Mouse (Mus musculus) telencephalon, adult 2 months (tissue): ENCODE results near the gene Rbak.
"Not testable (repeated sequence)": the region's sequence is repeated elsewhere in the genome, so short reads cannot be mapped to it uniquely, and the experiment has no call there.

Experiments used
- DNase-seq: peaks from one replicate; pipeline ENCODE4 v3.0.0-alpha.2; 2011; ENCODE audit warnings: low read depth, low spot score

The Rbak gene

GRCm38 (mm10) chr5:143180255-143181076 is at the start of gene Rbak, which contains the start of gene Spdye4b:
Gene Rbak, minus strand, starts transcription at chr5:143180775.
Gene Spdye4b, plus strand, starts transcription at chr5:143181017.
- DNase-seq: peak; percentile 98

- DNase-seq: no peak
Observed at GRCm38 (mm10) chr5:143226790-143227189, 46.2 kb upstream of the Rbak start, which contains the start of gene Spdye4a. Gene Spdye4a, minus strand, starts transcription at chr5:143226890.

- DNase-seq: no peak
Observed at GRCm38 (mm10) chr5:143222287-143222686, 41.7 kb upstream of the Rbak start.

GRCm38 (mm10) chr5:143220996-143221395 is 40.4 kb upstream of the Rbak start:
- no peak for DNase-seq

- no peak for DNase-seq
Observed at GRCm38 (mm10) chr5:143213832-143214231, 33.3 kb upstream of the Rbak start.

GRCm38 (mm10) chr5:143205015-143205414 is 24.4 kb upstream of the Rbak start:
- DNase-seq: no peak

GRCm38 (mm10) chr5:143196506-143196905 is 15.9 kb upstream of the Rbak start:
- DNase-seq: no peak

GRCm38 (mm10) chr5:143195166-143195565 is 14.6 kb upstream of the Rbak start:
- DNase-seq: no peak

GRCm38 (mm10) chr5:143194747-143195146 is 14.2 kb upstream of the Rbak start:
- DNase-seq: not testable (repeated sequence)

- DNase-seq: no peak
Observed at GRCm38 (mm10) chr5:143192806-143193205, 12.2 kb upstream of the Rbak start.

- DNase-seq: not testable (repeated sequence)
Observed at GRCm38 (mm10) chr5:143188014-143188413, 7.4 kb upstream of the Rbak start.

GRCm38 (mm10) chr5:143179179-143179578 is 1.4 kb downstream of the Rbak start:
- no peak for DNase-seq

GRCm38 (mm10) chr5:143177541-143178200 is 2.9 kb downstream of the Rbak start:
- no peak for DNase-seq

- no peak for DNase-seq
Observed at GRCm38 (mm10) chr5:143175970-143176369, 4.6 kb downstream of the Rbak start.

GRCm38 (mm10) chr5:143165508-143166070 is 15.0 kb downstream of the Rbak start:
- no peak for DNase-seq

GRCm38 (mm10) chr5:143155534-143155933 is 25.0 kb downstream of the Rbak start:
- no peak for DNase-seq

GRCm38 (mm10) chr5:143153756-143154155 is 26.8 kb downstream of the Rbak start:
- DNase-seq: no peak

GRCm38 (mm10) chr5:143150044-143150443 is 30.5 kb downstream of the Rbak start:
- DNase-seq: no peak

GRCm38 (mm10) chr5:143149536-143149935 is 31.0 kb downstream of the Rbak start:
- DNase-seq: no peak

GRCm38 (mm10) chr5:143148661-143149060 is 31.9 kb downstream of the Rbak start:
- no peak for DNase-seq

- no peak for DNase-seq
Observed at GRCm38 (mm10) chr5:143147481-143147880, 33.1 kb downstream of the Rbak start, which contains the start of gene Olfr718-ps1. Gene Olfr718-ps1, minus strand, starts transcription at chr5:143147581.

- DNase-seq: no peak
Observed at GRCm38 (mm10) chr5:143137580-143137979, 43.0 kb downstream of the Rbak start.
